Mouse (Mus musculus): ENCODE results near the gene Dnttip1. TPM values are rescaled to one million over a fixed set of nuclear protein-coding genes. Genes with fewer than 3 reads are reported as not detected.
"Not testable (repeated sequence)": the region's sequence is repeated elsewhere in the genome, so short reads cannot be mapped to it uniquely, and the experiment has no call there.

Gene Dnttip1
- total RNA-seq, 2 experiments from 2014 or later = 36.6 to 39.3 TPM

- intact Hi-C loops (cut with DNase I); DNase-seq (ENCODE audit: low spot score in 2 of 2): not testable (repeated sequence)
These were observed 52.8 kb downstream of the Dnttip1 start for GRCm38 (mm10) chr2:164798554-164798953.

- intact Hi-C loops (cut with DNase I) = no loop called here
- DNase-seq (ENCODE audit: low spot score in 2 of 2) = no peak
These were observed 54.6 kb downstream of the Dnttip1 start for GRCm38 (mm10) chr2:164800252-164801004.

- no peak for DNase-seq (ENCODE audit: low spot score in 2 of 2)
- intact Hi-C loops (cut with DNase I) = no loop called here
These were observed 57.6 kb downstream of the Dnttip1 start for GRCm38 (mm10) chr2:164803201-164803920.

GRCm38 (mm10) chr2:164803921-164804313 is 58.1 kb downstream of the Dnttip1 start:
- intact Hi-C loops (cut with DNase I) = loop anchor here (2.0 kb wide), 1 partner anchor 19 kb away; the partner anchor contains the start of gene Zswim1
- DNase-seq (ENCODE audit: low spot score in 2 of 2) = no peak

- intact Hi-C loops (cut with DNase I) = loop anchor here (2.0 kb wide), 1 partner anchor 18 kb away; the partner anchor contains the start of gene Zswim1
- DNase-seq (ENCODE audit: low spot score in 2 of 2) = peak; percentile 99
These were observed 58.9 kb downstream of the Dnttip1 start, which contains the start of the genes Acot8 and Zswim3 for GRCm38 (mm10) chr2:164804533-164805331. Acot8 (minus strand) TSS chr2:164804882. Zswim3 (plus strand) TSS chr2:164805098.

- DNase-seq (ENCODE audit: low spot score in 2 of 2) = no peak
- intact Hi-C loops (cut with DNase I) = loop anchor here (2.0 kb wide), 1 partner anchor 17 kb away; the partner anchor contains the start of gene Zswim1
These were observed 59.5 kb downstream of the Dnttip1 start for GRCm38 (mm10) chr2:164805332-164805718.

GRCm38 (mm10) chr2:164806614-164807013 is 60.8 kb downstream of the Dnttip1 start:
- no peak for DNase-seq (ENCODE audit: low spot score in 2 of 2)
- intact Hi-C loops (cut with DNase I) = no loop called here

GRCm38 (mm10) chr2:164813557-164813956 is 67.8 kb downstream of the Dnttip1 start:
- intact Hi-C loops (cut with DNase I) = no loop called here
- no peak for DNase-seq (ENCODE audit: low spot score in 2 of 2)

- DNase-seq (ENCODE audit: low spot score in 2 of 2) = no peak
- intact Hi-C loops (cut with DNase I) = no loop called here
These were observed 69.6 kb downstream of the Dnttip1 start for GRCm38 (mm10) chr2:164815348-164815747.

GRCm38 (mm10) chr2:164815821-164816220 is 70.0 kb downstream of the Dnttip1 start:
- intact Hi-C loops (cut with DNase I) = no loop called here
- no peak for DNase-seq (ENCODE audit: low spot score in 2 of 2)

GRCm38 (mm10) chr2:164817206-164817605 is 71.4 kb downstream of the Dnttip1 start:
- intact Hi-C loops (cut with DNase I) = no loop called here
- DNase-seq (ENCODE audit: low spot score in 2 of 2) = no peak

- no peak for DNase-seq (ENCODE audit: low spot score in 2 of 2)
- intact Hi-C loops (cut with DNase I) = no loop called here
These were observed 71.9 kb downstream of the Dnttip1 start for GRCm38 (mm10) chr2:164817703-164818102.

Other genes starting within 250 kb of the Dnttip1 start
- gene Pigt, start 248.5 kb upstream of the Dnttip1 start, total RNA-seq (2021) = 10 to 100 TPM; 92.5 to 94.5 TPM
- gene Wfdc2, start 183.6 kb upstream of the Dnttip1 start, total RNA-seq (2021) = 1 to 10 TPM in 1 of 2 experiments, under 1 TPM in 1; 0.71 to 1.3 TPM
- gene Spint3, start 172.5 kb upstream of the Dnttip1 start, total RNA-seq (2021) = not detected
- gene Wfdc6a, start 160.5 kb upstream of the Dnttip1 start, total RNA-seq (2021) = under 1 TPM in 1 of 2 experiments, not detected in 1; 0.46 TPM
- gene Eppin, start 152.4 kb upstream of the Dnttip1 start, total RNA-seq (2021) = not detected
- not detected for gene Wfdc6b, start 132.5 kb upstream of the Dnttip1 start, total RNA-seq (2021)
- gene Wfdc8, start 132.4 kb upstream of the Dnttip1 start, total RNA-seq (2021) = not detected
- not detected for gene Wfdc16, start 107.2 kb upstream of the Dnttip1 start, total RNA-seq (2021)
- gene Wfdc10, start 89.9 kb upstream of the Dnttip1 start, total RNA-seq (2021) = not detected
- gene Wfdc9, start 89.4 kb upstream of the Dnttip1 start, total RNA-seq (2021) = not detected
- gene Wfdc11, start 71.9 kb upstream of the Dnttip1 start, total RNA-seq (2021) = not detected
- not detected for gene Wfdc13, start 60.9 kb upstream of the Dnttip1 start, total RNA-seq (2021)
- gene Spint4, start 47.5 kb upstream of the Dnttip1 start, total RNA-seq (2021) = not detected
- gene Spint5, start 30.7 kb upstream of the Dnttip1 start, total RNA-seq (2021) = not detected
- 1 to 10 TPM; 1.6 to 1.9 TPM for gene Wfdc3, start 52 bp upstream of the Dnttip1 start, total RNA-seq (2021)
- under 1 TPM; 0.60 to 0.89 TPM for gene Ube2c, start 23.9 kb downstream of the Dnttip1 start, total RNA-seq (2021)
- gene Tnnc2, start 34.0 kb downstream of the Dnttip1 start, total RNA-seq (2021) = not detected
- gene Snx21, start 39.8 kb downstream of the Dnttip1 start, total RNA-seq (2021) = 10 to 100 TPM; 49.6 to 57.6 TPM
- gene Acot8, start 58.9 kb downstream of the Dnttip1 start, total RNA-seq (2021) = 10 to 100 TPM; 22.4 to 29.7 TPM
- 1 to 10 TPM; 8.8 to 9.6 TPM for gene Zswim3, start 59.1 kb downstream of the Dnttip1 start, total RNA-seq (2021)
- gene Zswim1, start 76.7 kb downstream of the Dnttip1 start, total RNA-seq (2021) = 10 to 100 TPM; 20.8 to 21.6 TPM
- not detected for gene Spata25, start 82.6 kb downstream of the Dnttip1 start, total RNA-seq (2021)
- 100 to 1,000 TPM in 1 of 2 experiments, 10 to 100 TPM in 1; 86.2 to 102 TPM for gene Ctsa, start 86.9 kb downstream of the Dnttip1 start, total RNA-seq (2021)
- 1 to 10 TPM; 2.2 to 4.0 TPM for gene Neurl2, start 87.5 kb downstream of the Dnttip1 start, total RNA-seq (2021)
- gene Pltp, start 111.7 kb downstream of the Dnttip1 start, total RNA-seq (2021) = 10 to 100 TPM; 77.5 to 82.0 TPM
- 10 to 100 TPM; 36.8 to 39.8 TPM for gene Pcif1, start 133.3 kb downstream of the Dnttip1 start, total RNA-seq (2021)
- gene Zfp335, start 165.8 kb downstream of the Dnttip1 start, total RNA-seq (2021) = 10 to 100 TPM; 24.3 TPM
- 1 to 10 TPM; 1.9 to 2.0 TPM for gene Mmp9, start 194.8 kb downstream of the Dnttip1 start, total RNA-seq (2021)
- 100 to 1,000 TPM; 546 to 551 TPM for gene Slc12a5, start 214.8 kb downstream of the Dnttip1 start, total RNA-seq (2021)